Mouse (Mus musculus): ENCODE data around the gene Odf3l1. TPM values are rescaled to one million over a fixed set of nuclear protein-coding genes. Genes with fewer than 3 reads are reported as not detected.

The Odf3l1 gene
- polyA plus RNA-seq, 1 experiment from 2014 or later = 0.20 TPM

DNA sequence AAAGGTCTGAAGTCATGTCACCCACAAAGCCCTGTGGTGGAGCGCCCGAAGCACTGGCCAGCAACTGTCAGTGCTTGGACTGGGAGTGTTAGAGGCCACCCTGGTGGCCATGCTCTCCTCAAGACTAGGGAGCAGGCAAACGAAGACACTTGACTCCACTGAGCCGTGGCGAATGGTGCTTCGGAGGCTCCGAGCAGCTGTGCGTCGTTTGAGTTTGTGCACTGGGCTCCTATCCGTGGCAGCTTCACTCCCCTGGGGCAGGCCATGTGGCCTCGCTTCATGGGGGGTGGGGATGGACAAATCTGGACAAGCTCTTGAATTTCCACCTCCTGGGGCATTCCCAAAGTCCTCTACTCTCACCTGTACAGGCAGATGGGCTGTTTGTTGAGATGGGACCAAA, 34.9 kb upstream of the Odf3l1 start:
- 0 out of 2 replicates have a peak, but pooled peaks have one; percentile 33 for ATAC-seq (ENCODE audit: low FRiP score, low TSS enrichment)
- Histone ChIP-seq H3K27ac (ENCODE audit: low read depth, low read length) (no peak overlapping the region), H3K27me3 (ENCODE audit: control insufficient read depth, insufficient read depth, low read length) (no peaks in the 10 kb centered on the region), H3K9me3 (ENCODE audit: control insufficient read depth, low read length) (no peaks in the 10 kb centered on the region), H3K36me3 (ENCODE audit: control insufficient read depth, insufficient read depth, low read length) (no peaks in the 10 kb centered on the region; the same call in 1 of the 2 replicates), H3K4me3 (ENCODE audit: low read length) (no peak overlapping the region), H3K4me1 (ENCODE audit: control insufficient read depth, insufficient read depth, low read length) (no peaks in the 10 kb centered on the region), H3K9ac (ENCODE audit: low read depth, low read length) (no peak overlapping the region), H3K4me2 (replicated peaks; ENCODE audit: low read depth, low read length) (no peak overlapping the region)
- 41% methylated on average over 11 of the region's 11 CpGs for WGBS

DNA sequence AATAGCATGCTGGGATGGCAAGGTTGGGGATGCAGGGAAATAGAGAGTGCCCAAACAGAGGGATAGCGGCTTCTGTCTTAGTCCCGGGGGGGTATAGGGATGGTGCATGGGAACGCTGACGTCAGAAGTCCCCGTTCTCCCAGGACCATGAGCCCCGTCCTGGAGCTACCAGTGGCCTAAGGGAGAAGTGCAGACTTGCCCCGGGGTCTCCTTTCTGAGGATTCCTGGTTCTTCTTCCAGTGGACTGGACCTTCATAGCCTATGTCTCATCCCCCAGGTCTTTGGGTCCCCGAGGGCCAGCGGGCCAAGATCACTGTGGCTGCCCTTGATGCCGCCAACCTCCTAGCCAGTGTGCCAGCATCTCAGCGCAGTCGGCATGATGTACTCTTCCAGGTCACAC, 32.3 kb upstream of the Odf3l1 start:
- no peak overlapping the region for H3K4me2 ChIP-seq (replicated peaks; ENCODE audit: low read depth, low read length)
- peaks cover 3% of the 10 kb centered on the region; the same call in 1 of the 2 replicates for H3K36me3 ChIP-seq (ENCODE audit: control insufficient read depth, insufficient read depth, low read length)
- peaks cover 6% of the 10 kb centered on the region for H3K4me1 ChIP-seq (ENCODE audit: control insufficient read depth, insufficient read depth, low read length)
- H3K9me3 ChIP-seq (ENCODE audit: control insufficient read depth, low read length) = no peaks in the 10 kb centered on the region
- no peak overlapping the region for H3K4me3 ChIP-seq (ENCODE audit: low read length)
- H3K9ac ChIP-seq (ENCODE audit: low read depth, low read length) = no peak overlapping the region
- no peak for ATAC-seq (ENCODE audit: low FRiP score, low TSS enrichment)
- 88% methylated on average over 12 of the region's 12 CpGs for whole genome bisulfite sequencing
- H3K27me3 ChIP-seq (ENCODE audit: control insufficient read depth, insufficient read depth, low read length) = no peaks in the 10 kb centered on the region
- H3K27ac ChIP-seq (ENCODE audit: low read depth, low read length) = no peak overlapping the region

- Histone ChIP-seq H3K36me3 (ENCODE audit: control insufficient read depth, insufficient read depth, low read length) (peaks cover 3% of the 10 kb centered on the region; the same call in 1 of the 2 replicates), H3K27me3 (ENCODE audit: control insufficient read depth, insufficient read depth, low read length) (no peaks in the 10 kb centered on the region), H3K4me2 (replicated peaks; ENCODE audit: low read depth, low read length) (no peak overlapping the region), H3K27ac (ENCODE audit: low read depth, low read length) (peak overlapping the region; percentile 30; the same call in 1 of the 2 replicates), H3K9ac (ENCODE audit: low read depth, low read length) (no peak overlapping the region), H3K9me3 (ENCODE audit: control insufficient read depth, low read length) (no peaks in the 10 kb centered on the region), H3K4me1 (ENCODE audit: control insufficient read depth, insufficient read depth, low read length) (peaks cover 6% of the 10 kb centered on the region), H3K4me3 (ENCODE audit: low read length) (no peak overlapping the region)
- WGBS = 24% methylated on average over 3 of the region's 3 CpGs
- ATAC-seq (ENCODE audit: low FRiP score, low TSS enrichment) = no peak
Observed at GRCm38 (mm10) chr9:56894006-56894405, 29.5 kb upstream of the Odf3l1 start.

- H3K4me3 ChIP-seq (ENCODE audit: low read length) = no peak overlapping the region
- H3K4me1 ChIP-seq (ENCODE audit: control insufficient read depth, insufficient read depth, low read length) = peaks cover 6% of the 10 kb centered on the region
- H3K9ac ChIP-seq (ENCODE audit: low read depth, low read length) = 0 out of 2 replicates have a peak overlapping the region, but pooled peaks have one; percentile 2
- no peak overlapping the region for H3K27ac ChIP-seq (ENCODE audit: low read depth, low read length)
- H3K36me3 ChIP-seq (ENCODE audit: control insufficient read depth, insufficient read depth, low read length) = peaks cover 5% of the 10 kb centered on the region; the same call in 1 of the 2 replicates
- WGBS = 59% methylated on average over 8 of the region's 8 CpGs
- no peak for ATAC-seq (ENCODE audit: low FRiP score, low TSS enrichment)
- H3K27me3 ChIP-seq (ENCODE audit: control insufficient read depth, insufficient read depth, low read length) = no peaks in the 10 kb centered on the region
- no peak overlapping the region for H3K4me2 ChIP-seq (replicated peaks; ENCODE audit: low read depth, low read length)
- H3K9me3 ChIP-seq (ENCODE audit: control insufficient read depth, low read length) = no peaks in the 10 kb centered on the region
Observed at GRCm38 (mm10) chr9:56893313-56893712, 28.8 kb upstream of the Odf3l1 start.

DNA sequence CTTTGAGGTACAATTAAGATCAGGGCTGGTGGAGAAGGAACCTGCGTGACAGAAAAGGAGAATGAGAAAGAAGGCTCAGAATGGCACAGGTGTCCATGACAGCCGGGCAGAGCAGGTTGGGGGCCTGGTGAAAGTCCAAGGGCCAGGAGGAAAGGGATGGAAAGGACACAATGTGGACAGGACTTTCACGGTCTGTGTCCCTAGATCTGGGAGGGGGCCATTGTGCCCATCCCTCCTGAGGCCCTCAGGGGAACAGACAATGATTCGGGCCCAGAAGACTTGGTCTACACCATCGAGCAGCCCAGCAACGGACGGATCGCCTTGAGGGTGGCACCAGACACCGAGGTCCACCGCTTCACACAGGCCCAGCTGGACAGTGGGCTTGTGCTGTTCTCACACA, 27.6 kb upstream of the Odf3l1 start:
- Histone ChIP-seq H3K27ac (ENCODE audit: low read depth, low read length) (no peak overlapping the region), H3K27me3 (ENCODE audit: control insufficient read depth, insufficient read depth, low read length) (no peaks in the 10 kb centered on the region), H3K4me1 (ENCODE audit: control insufficient read depth, insufficient read depth, low read length) (peaks cover 6% of the 10 kb centered on the region), H3K36me3 (ENCODE audit: control insufficient read depth, insufficient read depth, low read length) (peaks cover 16% of the 10 kb centered on the region; the same call in 1 of the 2 replicates), H3K9ac (ENCODE audit: low read depth, low read length) (0 out of 2 replicates have a peak overlapping the region, but pooled peaks have one; percentile 18), H3K4me3 (ENCODE audit: low read length) (no peak overlapping the region), H3K9me3 (ENCODE audit: control insufficient read depth, low read length) (no peaks in the 10 kb centered on the region), H3K4me2 (replicated peaks; ENCODE audit: low read depth, low read length) (no peak overlapping the region)
- no peak for ATAC-seq (ENCODE audit: low FRiP score, low TSS enrichment)
- 94% methylated on average over 10 of the region's 10 CpGs for WGBS

GRCm38 (mm10) chr9:56891517-56892011, 27.1 kb upstream of the Odf3l1 start:
- peaks cover 6% of the 10 kb centered on the region for H3K4me1 ChIP-seq (ENCODE audit: control insufficient read depth, insufficient read depth, low read length)
- peak overlapping the region; percentile 18; the same call in 1 of the 2 replicates for H3K9ac ChIP-seq (ENCODE audit: low read depth, low read length)
- peaks cover 22% of the 10 kb centered on the region; the same call in 1 of the 2 replicates for H3K36me3 ChIP-seq (ENCODE audit: control insufficient read depth, insufficient read depth, low read length)
- no peaks in the 10 kb centered on the region for H3K27me3 ChIP-seq (ENCODE audit: control insufficient read depth, insufficient read depth, low read length)
- 29% methylated on average over 12 of the region's 12 CpGs for WGBS
- H3K27ac ChIP-seq (ENCODE audit: low read depth, low read length) = no peak overlapping the region
- peak; percentile 40 for ATAC-seq (ENCODE audit: low FRiP score, low TSS enrichment)
- H3K4me2 ChIP-seq (replicated peaks; ENCODE audit: low read depth, low read length) = peak overlapping the region; percentile 17; the same call in 1 of the 2 replicates
- no peaks in the 10 kb centered on the region for H3K9me3 ChIP-seq (ENCODE audit: control insufficient read depth, low read length)
- no peak overlapping the region for H3K4me3 ChIP-seq (ENCODE audit: low read length)

DNA sequence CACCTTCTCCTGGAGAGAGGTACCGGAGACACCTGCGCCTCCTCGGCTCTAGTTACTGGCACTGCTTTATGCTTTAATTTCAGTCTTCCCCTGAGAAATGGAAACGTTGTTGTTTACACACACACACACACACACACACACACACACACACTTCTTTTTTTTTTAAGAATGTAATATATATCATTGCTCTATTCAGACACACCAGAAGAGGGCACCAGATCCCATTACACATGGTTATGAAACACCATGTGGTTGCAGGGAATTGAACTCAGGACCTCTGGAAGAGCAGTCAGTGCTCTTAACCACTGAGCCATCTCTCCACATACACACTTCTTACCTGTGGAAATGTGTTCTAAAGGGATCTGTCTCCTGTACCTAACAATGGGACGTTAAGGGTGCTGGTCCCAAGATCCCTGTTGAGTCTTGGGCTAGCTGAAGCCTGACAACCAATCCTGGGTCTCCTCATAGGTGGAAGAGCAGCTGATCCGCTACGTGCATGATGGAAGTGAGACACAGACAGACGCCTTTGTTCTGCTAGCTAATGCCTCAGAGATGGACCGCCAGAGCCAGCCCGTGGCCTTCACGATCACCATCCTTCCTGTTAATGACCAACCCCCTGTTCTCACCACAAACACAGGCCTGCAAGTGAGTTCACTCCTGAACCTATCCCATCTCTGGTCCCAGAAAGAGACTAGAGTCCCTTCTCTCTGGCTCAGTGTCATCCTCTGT, 26.2 kb upstream of the Odf3l1 start:
- Histone ChIP-seq H3K4me2 (replicated peaks; ENCODE audit: low read depth, low read length) (no peak overlapping the region), H3K36me3 (ENCODE audit: control insufficient read depth, insufficient read depth, low read length) (peaks cover 28% of the 10 kb centered on the region), H3K9me3 (ENCODE audit: control insufficient read depth, low read length) (no peaks in the 10 kb centered on the region), H3K4me3 (ENCODE audit: low read length) (no peak overlapping the region), H3K9ac (ENCODE audit: low read depth, low read length) (no peak overlapping the region), H3K27me3 (ENCODE audit: control insufficient read depth, insufficient read depth, low read length) (no peaks in the 10 kb centered on the region), H3K27ac (ENCODE audit: low read depth, low read length) (no peak overlapping the region), H3K4me1 (ENCODE audit: control insufficient read depth, insufficient read depth, low read length) (peaks cover 6% of the 10 kb centered on the region)
- 72% methylated on average over 11 of the region's 11 CpGs for WGBS
- ATAC-seq (ENCODE audit: low FRiP score, low TSS enrichment) = no peak

- H3K4me1 ChIP-seq (ENCODE audit: control insufficient read depth, insufficient read depth, low read length) = peaks cover 6% of the 10 kb centered on the region
- H3K9ac ChIP-seq (ENCODE audit: low read depth, low read length) = no peak overlapping the region; the same call in 1 of the 2 replicates
- no peak overlapping the region; the same call in 1 of the 2 replicates for H3K4me3 ChIP-seq (ENCODE audit: low read length)
- 12% methylated on average over 14 of the region's 14 CpGs for WGBS
- no peaks in the 10 kb centered on the region for H3K27me3 ChIP-seq (ENCODE audit: control insufficient read depth, insufficient read depth, low read length)
- peak overlapping the region; percentile 38 for H3K4me2 ChIP-seq (replicated peaks; ENCODE audit: low read depth, low read length)
- no peaks in the 10 kb centered on the region for H3K9me3 ChIP-seq (ENCODE audit: control insufficient read depth, low read length)
- ATAC-seq (ENCODE audit: low FRiP score, low TSS enrichment) = peak; percentile 67
- H3K36me3 ChIP-seq (ENCODE audit: control insufficient read depth, insufficient read depth, low read length) = peaks cover 35% of the 10 kb centered on the region
- no peak overlapping the region for H3K27ac ChIP-seq (ENCODE audit: low read depth, low read length)
Observed at GRCm38 (mm10) chr9:56889817-56890216, 25.3 kb upstream of the Odf3l1 start.

DNA sequence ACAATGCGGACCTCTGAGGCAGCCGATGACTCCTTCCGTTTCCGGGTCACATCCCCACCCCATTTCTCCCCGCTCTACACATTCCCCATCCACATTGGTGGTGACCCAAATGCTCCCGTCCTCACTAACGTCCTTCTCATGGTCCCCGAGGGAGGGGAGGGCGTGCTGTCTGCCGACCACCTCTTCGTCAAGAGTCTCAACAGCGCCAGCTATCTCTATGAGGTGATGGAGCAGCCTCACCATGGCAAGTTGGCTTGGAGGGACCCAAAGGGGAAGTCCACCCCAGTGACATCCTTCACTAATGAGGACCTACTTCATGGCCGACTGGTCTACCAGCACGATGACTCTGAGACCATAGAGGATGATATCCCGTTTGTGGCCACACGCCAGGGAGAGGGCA, 23.1 kb upstream of the Odf3l1 start:
- Histone ChIP-seq H3K27ac (ENCODE audit: low read depth, low read length) (no peak overlapping the region), H3K9me3 (ENCODE audit: control insufficient read depth, low read length) (no peaks in the 10 kb centered on the region), H3K36me3 (ENCODE audit: control insufficient read depth, insufficient read depth, low read length) (peaks cover 33% of the 10 kb centered on the region), H3K9ac (ENCODE audit: low read depth, low read length) (no peak overlapping the region), H3K4me3 (ENCODE audit: low read length) (no peak overlapping the region), H3K27me3 (ENCODE audit: control insufficient read depth, insufficient read depth, low read length) (no peaks in the 10 kb centered on the region), H3K4me1 (ENCODE audit: control insufficient read depth, insufficient read depth, low read length) (peaks cover 5% of the 10 kb centered on the region; the same call in 1 of the 2 replicates), H3K4me2 (replicated peaks; ENCODE audit: low read depth, low read length) (no peak overlapping the region)
- ATAC-seq (ENCODE audit: low FRiP score, low TSS enrichment) = no peak
- 90% methylated on average over 16 of the region's 16 CpGs for WGBS

Measured in kidney, embryonic 14.5 days (tissue).